Mouse (Mus musculus): ENCODE results near the gene Rbm19.

DNA sequence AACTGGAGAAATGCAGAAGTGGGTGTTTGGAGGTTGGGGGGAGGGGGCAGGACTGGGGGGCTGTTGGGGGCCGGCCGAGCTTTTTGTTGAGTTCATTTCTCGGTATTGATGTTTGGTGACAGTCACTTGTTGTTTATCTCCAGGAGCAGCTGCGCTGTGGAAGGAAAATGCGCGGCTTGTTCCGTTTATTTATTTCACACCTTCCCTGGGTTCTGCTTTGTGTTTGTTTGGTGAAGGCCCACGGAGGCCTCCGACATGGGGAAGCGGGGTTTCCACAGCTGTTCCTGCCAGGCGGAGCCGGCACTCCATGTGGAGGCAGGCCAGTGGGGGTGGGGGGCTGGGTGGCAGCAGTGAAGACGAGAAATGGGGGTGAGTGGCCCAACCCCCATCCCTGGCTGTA, 78.7 kb downstream of the Rbm19 start:
- no peak for TF ChIP-seq POLR2A (IDR thresholded peaks at IDR 0.05; ENCODE audit: low read depth, low read length)
- no peak for TF ChIP-seq CTCF (IDR thresholded peaks at IDR 0.05; ENCODE audit: borderline replicate concordance, insufficient read depth, low read length)

All from embryonic fibroblast, embryonic 13.5 days (primary cell).